Mouse (Mus musculus): Measurements from ENCODE around the gene Nck2. TPM values are rescaled to one million over a fixed set of nuclear protein-coding genes. Genes with fewer than 3 reads are reported as not detected.
A peak's percentile ranks its signal among the peaks of the same experiment; 100 is the strongest.
"Not testable (repeated sequence)": the region's sequence is repeated elsewhere in the genome, so short reads cannot be mapped to it uniquely, and the experiment has no call there.

Gene Nck2
- polyA plus RNA-seq, 1 experiment = not detected

DNA sequence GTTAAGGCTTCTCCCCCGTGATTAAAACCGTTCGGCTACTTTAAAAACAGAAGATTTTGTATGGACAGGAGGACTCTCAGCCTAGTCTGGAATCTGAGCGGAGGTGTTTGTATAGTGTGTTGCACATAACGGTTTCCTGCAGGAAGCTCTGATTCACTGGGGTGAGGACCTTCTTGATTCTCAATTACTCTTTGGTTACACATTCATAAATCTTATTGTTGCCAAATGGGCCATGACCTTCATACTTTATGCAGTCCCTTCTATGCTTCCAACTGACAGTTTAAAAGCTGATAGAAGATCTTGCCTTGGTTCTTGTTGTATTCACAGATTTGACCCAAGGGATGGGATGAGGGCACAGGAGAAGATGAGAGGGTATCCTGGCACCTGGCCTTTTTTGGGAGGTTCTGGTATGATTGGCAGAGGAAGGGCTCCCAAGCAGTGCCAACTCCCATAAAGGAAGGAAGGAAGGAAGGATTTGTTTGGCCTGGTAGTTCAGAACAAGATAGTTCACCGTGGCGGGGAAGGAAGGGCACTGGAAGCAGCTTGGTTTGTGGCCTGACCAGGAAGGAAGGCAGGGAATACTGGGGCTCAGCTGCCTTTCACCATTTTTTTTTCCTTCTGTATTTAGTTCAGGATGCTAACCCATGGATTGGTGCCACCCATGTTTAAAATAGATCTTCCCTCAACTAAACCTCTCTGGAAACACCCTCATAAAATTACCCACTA is 86.1 kb downstream of the Nck2 start:
- Histone ChIP-seq H3K27ac (ENCODE audit: insufficient read depth, low read depth, low read length) (0 out of 2 replicates have a peak overlapping the region, but pooled peaks have one; percentile 1), H3K4me1 (ENCODE audit: control insufficient read depth, insufficient read depth, low read length) (peaks cover 6% of the 10 kb centered on the region), H3K4me3 (ENCODE audit: insufficient read depth, low read depth, low read length) (no peak overlapping the region)
- TF ChIP-seq POLR2A (IDR thresholded peaks at IDR 0.05; ENCODE audit: insufficient read depth, low read depth, low read length) = no peak
- 70% methylated on average over 7 of the region's 7 CpGs for WGBS

DNA sequence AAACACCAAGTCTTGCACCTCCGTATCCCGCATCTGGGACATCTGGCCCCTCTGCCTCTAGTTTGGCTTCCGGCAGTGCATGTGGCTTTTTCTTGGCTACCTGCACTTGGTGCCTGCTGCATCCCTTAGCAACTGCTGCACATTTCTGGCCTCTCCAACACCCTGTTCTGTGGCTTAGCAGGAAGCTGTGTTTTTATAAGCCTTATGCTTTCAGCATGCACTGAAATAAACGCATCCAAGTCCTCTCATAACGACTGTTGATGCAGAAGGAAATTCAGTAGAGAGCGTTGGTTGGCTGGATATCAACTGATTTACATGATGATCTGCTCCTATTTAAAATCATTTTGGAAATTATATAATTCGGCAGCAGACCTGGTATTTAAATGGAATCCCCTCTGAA is 86.9 kb downstream of the Nck2 start:
- Histone ChIP-seq H3K27ac (ENCODE audit: insufficient read depth, low read depth, low read length) (no peak overlapping the region), H3K4me1 (ENCODE audit: control insufficient read depth, insufficient read depth, low read length) (peaks cover 9% of the 10 kb centered on the region), H3K4me3 (ENCODE audit: insufficient read depth, low read depth, low read length) (no peak overlapping the region)
- TF ChIP-seq CTCF (IDR thresholded peaks at IDR 0.05; ENCODE audit: insufficient read depth, low read depth, low read length) (no peak), POLR2A (IDR thresholded peaks at IDR 0.05; ENCODE audit: insufficient read depth, low read depth, low read length) (no peak)
- 45% methylated on average over 7 of the region's 7 CpGs for WGBS

DNA sequence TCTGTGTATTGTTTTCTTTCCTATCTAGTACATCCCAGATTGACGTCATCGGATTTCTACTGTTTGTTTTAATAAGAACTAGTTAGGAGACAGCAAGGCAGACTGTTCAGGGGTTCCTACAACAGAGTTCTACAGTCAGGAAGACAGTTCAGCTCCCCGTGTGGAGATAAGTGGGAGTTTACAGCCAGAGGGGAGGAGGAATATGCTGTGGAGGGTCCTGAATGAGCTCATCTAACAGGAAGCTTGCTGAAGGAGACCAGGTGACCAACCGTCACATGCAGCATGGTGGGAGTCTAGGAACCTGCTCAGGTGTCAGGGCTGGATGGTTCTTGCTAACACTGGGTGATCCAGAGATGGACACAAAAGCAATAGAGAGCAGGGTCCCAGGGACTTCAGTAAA is 87.9 kb downstream of the Nck2 start:
- 73% methylated on average over 4 of the region's 4 CpGs for WGBS
- H3K27ac ChIP-seq (ENCODE audit: insufficient read depth, low read depth, low read length) = no peak overlapping the region
- H3K4me3 ChIP-seq (ENCODE audit: insufficient read depth, low read depth, low read length) = no peak overlapping the region
- H3K4me1 ChIP-seq (ENCODE audit: control insufficient read depth, insufficient read depth, low read length) = peaks cover 9% of the 10 kb centered on the region
- no peak for TF ChIP-seq POLR2A (IDR thresholded peaks at IDR 0.05; ENCODE audit: insufficient read depth, low read depth, low read length)
- TF ChIP-seq CTCF (IDR thresholded peaks at IDR 0.05; ENCODE audit: insufficient read depth, low read depth, low read length) = no peak

DNA sequence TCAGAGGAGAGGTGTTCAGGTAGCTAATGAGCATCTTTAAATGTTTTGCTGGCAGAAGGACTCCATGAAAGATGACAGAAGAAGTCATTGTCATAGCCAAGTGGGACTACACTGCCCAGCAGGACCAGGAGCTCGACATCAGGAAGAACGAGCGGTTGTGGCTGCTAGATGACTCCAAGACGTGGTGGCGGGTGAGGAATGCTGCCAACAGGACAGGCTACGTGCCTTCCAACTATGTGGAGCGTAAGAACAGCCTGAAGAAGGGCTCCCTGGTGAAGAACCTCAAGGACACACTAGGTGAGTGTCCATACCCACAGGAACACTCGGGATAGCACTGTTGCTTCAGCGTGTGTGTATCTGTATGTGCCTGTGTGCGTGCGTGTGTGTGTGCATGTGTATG is 89.1 kb downstream of the Nck2 start:
- H3K4me1 ChIP-seq (ENCODE audit: control insufficient read depth, insufficient read depth, low read length); H3K27ac ChIP-seq (ENCODE audit: insufficient read depth, low read depth, low read length); H3K4me3 ChIP-seq (ENCODE audit: insufficient read depth, low read depth, low read length): not testable (repeated sequence)
- WGBS = 89% methylated on average over 11 of the region's 11 CpGs

DNA sequence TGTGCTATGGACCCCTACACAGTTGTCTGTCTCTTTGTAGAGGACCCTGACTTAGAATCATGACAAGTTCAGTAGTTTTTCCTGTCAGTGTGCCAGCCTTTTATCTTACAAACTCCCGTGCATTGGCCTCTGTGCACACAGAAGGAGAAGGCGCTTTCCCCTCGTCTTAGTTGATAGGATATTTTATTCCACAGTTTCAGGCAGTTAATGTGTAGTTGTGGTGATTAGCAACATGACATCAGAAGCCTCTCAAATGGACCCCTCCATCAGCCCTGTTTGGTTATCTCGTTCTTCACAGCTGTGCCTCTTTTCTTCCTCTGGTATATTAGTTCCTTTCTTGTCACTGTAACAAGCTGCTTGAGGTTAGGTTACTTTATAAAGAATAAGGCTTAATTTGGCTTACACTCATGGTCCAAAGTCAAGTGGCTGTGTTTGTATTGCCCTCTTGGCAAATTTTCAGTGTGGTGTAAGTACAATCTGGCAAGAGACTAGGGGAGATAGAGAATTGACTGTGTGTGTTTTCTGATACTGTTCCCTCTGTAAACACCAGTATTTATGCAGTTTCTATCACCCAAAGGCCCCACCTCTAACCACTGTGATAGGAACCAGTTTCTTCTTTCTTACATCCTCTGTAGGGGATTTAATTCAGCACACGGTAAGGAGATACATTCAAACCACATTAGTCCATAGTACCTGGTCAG is 89.8 kb downstream of the Nck2 start:
- 71% methylated on average over 5 of the region's 5 CpGs for WGBS
- TF ChIP-seq POLR2A (IDR thresholded peaks at IDR 0.05; ENCODE audit: insufficient read depth, low read depth, low read length) = no peak
- TF ChIP-seq CTCF (IDR thresholded peaks at IDR 0.05; ENCODE audit: insufficient read depth, low read depth, low read length) = no peak
- no peak overlapping the region for H3K27ac ChIP-seq (ENCODE audit: insufficient read depth, low read depth, low read length)
- peaks cover 9% of the 10 kb centered on the region for H3K4me1 ChIP-seq (ENCODE audit: control insufficient read depth, insufficient read depth, low read length)
- no peak overlapping the region for H3K4me3 ChIP-seq (ENCODE audit: insufficient read depth, low read depth, low read length)

DNA sequence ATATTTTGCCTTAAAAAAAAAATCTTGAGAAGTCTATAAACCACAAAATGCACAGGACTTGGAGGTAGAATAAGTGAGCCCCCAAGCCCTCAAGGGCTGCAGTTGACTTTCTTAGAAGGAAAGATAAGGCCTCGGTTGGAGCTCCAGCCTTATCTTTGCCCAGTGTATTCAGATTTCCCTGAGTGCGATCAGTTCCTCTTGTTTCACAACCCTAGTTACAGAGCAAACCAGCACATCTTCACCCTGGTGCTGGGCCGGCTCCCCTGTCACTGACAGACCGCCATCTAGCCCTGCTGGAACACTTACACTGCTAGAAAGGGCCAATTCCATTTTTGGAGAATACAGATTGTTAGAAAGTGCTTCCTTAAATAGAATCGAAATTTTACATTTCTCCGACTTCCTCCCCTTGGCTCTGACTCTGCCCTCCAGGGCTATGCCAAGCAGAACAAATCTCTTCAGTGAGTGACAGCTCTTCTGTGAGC is 91.2 kb downstream of the Nck2 start:
- TF ChIP-seq POLR2A (IDR thresholded peaks at IDR 0.05; ENCODE audit: insufficient read depth, low read depth, low read length) (no peak), CTCF (IDR thresholded peaks at IDR 0.05; ENCODE audit: insufficient read depth, low read depth, low read length) (no peak)
- no peak overlapping the region for H3K27ac ChIP-seq (ENCODE audit: insufficient read depth, low read depth, low read length)
- H3K4me3 ChIP-seq (ENCODE audit: insufficient read depth, low read depth, low read length) = no peak overlapping the region
- H3K4me1 ChIP-seq (ENCODE audit: control insufficient read depth, insufficient read depth, low read length) = peaks cover 7% of the 10 kb centered on the region
- 49% methylated on average over 6 of the region's 6 CpGs for WGBS

DNA sequence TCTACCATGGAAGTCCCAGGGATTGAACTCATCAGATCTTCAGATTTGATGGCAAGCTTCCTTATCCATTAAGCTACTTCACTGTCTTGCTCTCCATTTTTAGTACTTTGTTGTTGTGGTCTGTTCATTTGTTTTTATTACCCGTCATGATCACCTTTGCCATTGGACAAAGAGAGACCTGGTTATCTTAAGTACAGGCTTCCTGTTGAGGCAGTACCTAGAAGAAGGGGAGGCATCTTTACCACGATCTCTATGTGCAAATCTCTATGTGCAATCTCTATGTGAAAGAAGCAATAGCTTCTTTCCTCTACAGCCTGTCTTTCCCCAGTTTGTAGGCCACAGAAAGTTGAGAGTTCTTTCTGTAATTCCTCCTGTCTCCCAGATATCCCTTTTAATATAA is 91.9 kb downstream of the Nck2 start:
- WGBS = 94% methylated on average over 2 of the region's 2 CpGs
- Histone ChIP-seq H3K4me3 (ENCODE audit: insufficient read depth, low read depth, low read length) (no peak overlapping the region), H3K27ac (ENCODE audit: insufficient read depth, low read depth, low read length) (no peak overlapping the region), H3K4me1 (ENCODE audit: control insufficient read depth, insufficient read depth, low read length) (peaks cover 3% of the 10 kb centered on the region)
- no peak for TF ChIP-seq CTCF (IDR thresholded peaks at IDR 0.05; ENCODE audit: insufficient read depth, low read depth, low read length)
- no peak for TF ChIP-seq POLR2A (IDR thresholded peaks at IDR 0.05; ENCODE audit: insufficient read depth, low read depth, low read length)

DNA sequence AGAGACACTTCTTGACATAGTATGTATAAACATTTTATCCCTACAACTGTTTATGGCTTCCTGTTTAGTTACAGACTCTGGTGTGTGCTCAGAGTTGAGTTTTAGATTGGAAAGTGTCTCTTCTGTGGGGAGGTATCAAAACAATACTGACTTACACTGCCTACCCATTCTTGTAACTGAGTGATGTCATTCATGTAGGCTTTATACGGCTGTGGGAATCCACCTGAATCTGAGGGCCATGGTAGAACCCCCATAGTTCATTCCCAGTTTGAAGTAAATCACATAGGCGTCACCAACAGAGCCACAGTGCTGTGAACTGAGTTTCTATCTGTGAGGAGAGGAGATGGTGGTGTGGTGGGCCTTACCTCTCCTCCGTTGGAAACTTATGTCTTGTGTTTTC is 92.6 kb downstream of the Nck2 start:
- TF ChIP-seq CTCF (IDR thresholded peaks at IDR 0.05; ENCODE audit: insufficient read depth, low read depth, low read length) = no peak
- no peak for TF ChIP-seq POLR2A (IDR thresholded peaks at IDR 0.05; ENCODE audit: insufficient read depth, low read depth, low read length)
- H3K27ac ChIP-seq (ENCODE audit: insufficient read depth, low read depth, low read length) = no peak overlapping the region
- no peak overlapping the region for H3K4me3 ChIP-seq (ENCODE audit: insufficient read depth, low read depth, low read length)
- 91% methylated on average over 3 of the region's 3 CpGs for WGBS
- H3K4me1 ChIP-seq (ENCODE audit: control insufficient read depth, insufficient read depth, low read length) = peaks cover 5% of the 10 kb centered on the region; the same call in 1 of the 2 replicates

DNA sequence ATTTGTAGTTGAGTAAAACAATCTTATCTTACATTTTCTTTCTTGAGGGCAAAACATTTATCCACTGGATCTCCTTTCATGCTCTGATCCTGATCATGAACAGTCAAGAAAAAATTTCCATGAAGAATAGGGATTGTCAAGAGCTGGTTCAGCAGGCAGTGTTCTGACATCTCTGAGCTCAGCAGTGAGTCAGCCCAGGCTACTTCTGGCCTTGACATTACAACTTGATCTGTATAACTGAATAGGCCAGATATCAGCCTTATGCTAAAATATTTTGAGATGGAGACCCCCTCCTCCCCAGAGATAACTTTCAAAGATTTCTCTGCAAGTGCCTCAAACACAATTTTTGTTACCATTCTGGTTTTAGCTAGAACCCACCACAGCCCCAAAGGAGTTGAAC is 93.1 kb downstream of the Nck2 start:
- no peak overlapping the region for H3K27ac ChIP-seq (ENCODE audit: insufficient read depth, low read depth, low read length)
- TF ChIP-seq CTCF (IDR thresholded peaks at IDR 0.05; ENCODE audit: insufficient read depth, low read depth, low read length) (no peak), POLR2A (IDR thresholded peaks at IDR 0.05; ENCODE audit: insufficient read depth, low read depth, low read length) (no peak)
- H3K4me1 ChIP-seq (ENCODE audit: control insufficient read depth, insufficient read depth, low read length) = peaks cover 5% of the 10 kb centered on the region; the same call in 1 of the 2 replicates
- no peak overlapping the region for H3K4me3 ChIP-seq (ENCODE audit: insufficient read depth, low read depth, low read length)
